Mouse (Mus musculus) MEL (cell line): ENCODE results near the gene Ighmbp2.

Experiments used
- CTCF ChIP-seq, 3 experiments: IDR thresholded peaks in 2 of 3; conservative IDR thresholded peaks in 1 of 3; 2 replicates each; pipeline ENCODE4 v1.5.1; 2011 to 2012; ENCODE audit warnings: low read length in 3 of 3, low read depth in 2 of 3, mild to moderate bottlenecking in 2 of 3, improper control_type of control experiment in 1 of 3, inconsistent platforms in 1 of 3, mixed read lengths in 1 of 3, moderate library complexity in 1 of 3; ENCODE audit not compliant: control insufficient read depth in 1 of 3, insufficient read depth in 1 of 3, poor library complexity in 1 of 3, severe bottlenecking in 1 of 3
- NELFE ChIP-seq: IDR thresholded peaks from 2 replicates; pipeline ENCODE4 v1.6.1; 2011; ENCODE audit warnings: low read depth, low read length, improper control_type of control experiment
- SIN3A ChIP-seq: IDR thresholded peaks from 2 replicates; pipeline ENCODE4 v1.6.1; 2012; ENCODE audit warnings: low read length, improper control_type of control experiment, inconsistent platforms

GRCm38 (mm10) chr19:3266136-3266535 is 16.7 kb downstream of the Ighmbp2 start:
- TF ChIP-seq CTCF (IDR thresholded peaks at IDR 0.05 in 2 of 3, conservative IDR thresholded peaks at IDR 0.05 in 1 of 3; ENCODE audit: control insufficient read depth in 1 of 3, insufficient read depth in 1 of 3, low read depth in 2 of 3, low read length in 3 of 3, poor library complexity in 1 of 3, severe bottlenecking in 1 of 3) = no peak
- TF ChIP-seq NELFE = no peak
- no peak for TF ChIP-seq SIN3A
